In the genomic region with DNA sequence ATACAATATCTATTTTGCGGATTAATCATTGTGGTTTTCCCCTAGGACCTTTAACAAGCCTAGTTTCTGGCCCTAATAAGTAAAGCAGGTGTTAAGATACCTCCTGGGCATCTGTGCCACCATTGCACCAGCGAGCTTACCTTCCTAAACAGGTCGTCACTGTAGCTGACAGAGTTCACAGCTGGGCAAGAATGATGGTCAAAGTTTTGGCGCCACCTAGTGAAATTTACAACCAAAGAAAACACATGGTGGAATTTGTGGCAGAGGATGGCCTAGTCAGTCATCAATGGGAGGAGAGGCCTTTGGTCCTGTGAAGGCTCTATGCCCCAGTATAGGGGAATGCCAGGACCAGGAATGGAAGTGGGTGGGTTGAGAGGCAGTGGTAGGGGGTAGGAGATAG, we compare ENCODE assay signal across 9 mouse cellular contexts. TPM values are rescaled to one million over a fixed set of nuclear protein-coding genes. Genes with fewer than 3 reads are reported as not detected.
DNase-seq lines count a peak whose midpoint lies in the region; ATAC-seq lines count a peak whose summit lies in the region.
"Had no signal": no experiment of that assay in that cellular context is flagged by ENCODE, and none has a peak within 500 bp of the region (broad histone marks: within the 10 kb centered on the region; RNA-seq: fewer than 3 reads in every experiment).

No protein-coding gene starts in this region.

- DNase-seq in adrenal gland, postnatal 14 days = peak; percentile 37
- DNase-seq in adrenal gland, postnatal 25 days = no peak
- peak; percentile 3 for DNase-seq in midbrain, embryonic 14.5 days
- peak; percentile 44 for DNase-seq in thymus, postnatal 25 days
- DNase-seq in heart, adult 8-10 months (ENCODE audit: low spot score) = no peak
- no peak for DNase-seq in right cerebral cortex, postnatal 10 days (ENCODE audit: low spot score in 2 of 2)

- H3K4me3 ChIP-seq in midbrain, embryonic 14.5 days (replicated peaks; ENCODE audit: low read depth, low read length) = no peak overlapping the region
- no peak overlapping the region for H3K4me3 ChIP-seq in midbrain, embryonic 16.5 days (ENCODE audit: low read depth, low read length)

- 52% methylated on average over 4 of the region's 4 CpGs for WGBS in midbrain, embryonic 14.5 days
- 57% methylated on average over 4 of the region's 4 CpGs for WGBS in midbrain, embryonic 16.5 days

- H3K4me1 ChIP-seq in midbrain, embryonic 14.5 days (ENCODE audit: control insufficient read depth, insufficient read depth, low read length) = no peaks in the 10 kb centered on the region
- H3K4me1 ChIP-seq in midbrain, embryonic 16.5 days (ENCODE audit: control insufficient read depth, insufficient read depth, low read length) = no peaks in the 10 kb centered on the region

- H3K4me2 ChIP-seq in midbrain, embryonic 14.5 days (ENCODE audit: low read length) = no peak overlapping the region
- no peak overlapping the region for H3K4me2 ChIP-seq in midbrain, embryonic 16.5 days (ENCODE audit: low read length)

- no peak overlapping the region for H3K9ac ChIP-seq in midbrain, embryonic 14.5 days (replicated peaks; ENCODE audit: low read length)
- H3K9ac ChIP-seq in midbrain, embryonic 16.5 days (ENCODE audit: low read depth, low read length) = no peak overlapping the region

- no peaks in the 10 kb centered on the region for H3K36me3 ChIP-seq in midbrain, embryonic 14.5 days (ENCODE audit: control insufficient read depth, insufficient read depth, low read length)
- H3K36me3 ChIP-seq in midbrain, embryonic 16.5 days (ENCODE audit: control insufficient read depth, insufficient read depth, low read length) = no peaks in the 10 kb centered on the region

- no peaks in the 10 kb centered on the region for H3K27me3 ChIP-seq in midbrain, embryonic 14.5 days (ENCODE audit: control insufficient read depth, insufficient read depth, low read length)
- H3K27me3 ChIP-seq in midbrain, embryonic 16.5 days (ENCODE audit: control insufficient read depth, insufficient read depth, low read depth, low read length) = no peaks in the 10 kb centered on the region

- H3K9me3 ChIP-seq in midbrain, embryonic 14.5 days (ENCODE audit: control insufficient read depth, low read length) = no peaks in the 10 kb centered on the region
- no peaks in the 10 kb centered on the region for H3K9me3 ChIP-seq in midbrain, embryonic 16.5 days (replicated peaks; ENCODE audit: control insufficient read depth, low read length, poor library complexity, severe bottlenecking)

- ATAC-seq in midbrain, embryonic 14.5 days (ENCODE audit: low FRiP score, low TSS enrichment) = no peak
- no peak for ATAC-seq in midbrain, embryonic 16.5 days
- peak; percentile 66 for ATAC-seq in granulocyte monocyte progenitor cell, adult 5-6 weeks (replicated peaks; ENCODE audit: poor library complexity, severe bottlenecking)

- H3K27ac ChIP-seq in midbrain, embryonic 14.5 days (replicated peaks; ENCODE audit: low read depth, low read length) = no peak overlapping the region
- no peak overlapping the region for H3K27ac ChIP-seq in midbrain, embryonic 16.5 days (ENCODE audit: low read length)

RNA-seq across cellular contexts. Expression of gene Stpg2, which starts 41.0 kb away (rescaled TPM):
- not detected in 2 replicates for total RNA-seq in adrenal gland, postnatal 14 days (2021)
- 0.24 TPM in 1 of 2 replicates, not detected in the other for total RNA-seq in adrenal gland, postnatal 25 days (2021)
- 0.20 TPM in 1 of 2 replicates, not detected in the other for polyA plus RNA-seq in midbrain, embryonic 14.5 days (2014; fragmentation: Nextera tagmentation; extraction: Ambion mirVana)
- polyA plus RNA-seq in midbrain, embryonic 16.5 days (2015; fragmentation: Nextera tagmentation; extraction: Ambion mirVana) = 0.09 TPM in 1 of 2 replicates, not detected in the other
- total RNA-seq in granulocyte monocyte progenitor cell, adult 5-6 weeks (2014; fragmentation: Nextera tagmentation) = not detected in 2 replicates
- not detected in 2 replicates for total RNA-seq in granulocyte monocyte progenitor cell, adult 5-6 weeks (2017)
- total RNA-seq in heart, adult 8-10 months (2022) = not detected
- polyA plus RNA-seq: lung, embryonic 16.5 days had no signal

Comparison
In these comparisons a context has a peak if more than half of its experiments do, and no peak if none do; other contexts are left out.
1. DNase-seq: peak in adrenal gland, postnatal 14 days (single experiment), midbrain, embryonic 14.5 days (single experiment) and thymus, postnatal 25 days (single experiment); none in adrenal gland, postnatal 25 days (single experiment), heart, adult 8-10 months (single experiment) and right cerebral cortex, postnatal 10 days (0 of 2).